Mouse (Mus musculus) heart, embryonic 10.5 days (tissue): ENCODE data around the gene Clec2l. TPM values are rescaled to one million over a fixed set of nuclear protein-coding genes. Genes with fewer than 3 reads are reported as not detected.

ENCODE experiments used
- DNase-seq: peaks from one replicate; pipeline ENCODE4 v3.0.0-alpha.2; 2017; ENCODE audit warnings: low spot score
- H3K27ac ChIP-seq: fragments of 300-500 bp; sonication (generic); 2 replicates; pipeline ENCODE4 v1.5.1; 2016; ENCODE audit warnings: mild to moderate bottlenecking
- H3K27me3 ChIP-seq: fragments of 300-500 bp; sonication (generic); 2 replicates; pipeline ENCODE4 v1.6.1; 2016; ENCODE audit warnings: mild to moderate bottlenecking; ENCODE audit not compliant: poor library complexity, insufficient read depth, severe bottlenecking
- H3K36me3 ChIP-seq: fragments of 300-500 bp; sonication (generic); 2 replicates; pipeline ENCODE4 v1.6.1; 2016; ENCODE audit warnings: mild to moderate bottlenecking, moderate library complexity
- H3K4me1 ChIP-seq: fragments of 300-500 bp; sonication (generic); 2 replicates; pipeline ENCODE4 v1.6.1; 2016; ENCODE audit warnings: mild to moderate bottlenecking
- H3K4me3 ChIP-seq: fragments of 300-500 bp; sonication (generic); 2 replicates; pipeline ENCODE4 v1.5.1; 2016; ENCODE audit warnings: mild to moderate bottlenecking, moderate library complexity
- H3K9me3 ChIP-seq: fragments of 300-500 bp; sonication (generic); 2 replicates; pipeline ENCODE4 v1.6.1; 2016; ENCODE audit warnings: mild to moderate bottlenecking, moderate library complexity
- WGBS: fragments of 180-500 bp; shearing (Covaris S2); methylation state at CpG from one replicate; pipeline ENCODE4 v1.1.7; 2016; 5-methylcytosine and 5-hydroxymethylcytosine counted together
- polyA plus RNA-seq: library from polyadenylated mRNA; unstranded; fragments of >200 nt; fragmentation: Nextera tagmentation; extraction: Ambion mirVana; gene quantifications from 2 replicates; pipeline ENCODE4 v1.2.1, GENCODE M21; 2016

Gene Clec2l
- polyA plus RNA-seq, 1 experiment from 2014 or later: 0.50 TPM

DNA sequence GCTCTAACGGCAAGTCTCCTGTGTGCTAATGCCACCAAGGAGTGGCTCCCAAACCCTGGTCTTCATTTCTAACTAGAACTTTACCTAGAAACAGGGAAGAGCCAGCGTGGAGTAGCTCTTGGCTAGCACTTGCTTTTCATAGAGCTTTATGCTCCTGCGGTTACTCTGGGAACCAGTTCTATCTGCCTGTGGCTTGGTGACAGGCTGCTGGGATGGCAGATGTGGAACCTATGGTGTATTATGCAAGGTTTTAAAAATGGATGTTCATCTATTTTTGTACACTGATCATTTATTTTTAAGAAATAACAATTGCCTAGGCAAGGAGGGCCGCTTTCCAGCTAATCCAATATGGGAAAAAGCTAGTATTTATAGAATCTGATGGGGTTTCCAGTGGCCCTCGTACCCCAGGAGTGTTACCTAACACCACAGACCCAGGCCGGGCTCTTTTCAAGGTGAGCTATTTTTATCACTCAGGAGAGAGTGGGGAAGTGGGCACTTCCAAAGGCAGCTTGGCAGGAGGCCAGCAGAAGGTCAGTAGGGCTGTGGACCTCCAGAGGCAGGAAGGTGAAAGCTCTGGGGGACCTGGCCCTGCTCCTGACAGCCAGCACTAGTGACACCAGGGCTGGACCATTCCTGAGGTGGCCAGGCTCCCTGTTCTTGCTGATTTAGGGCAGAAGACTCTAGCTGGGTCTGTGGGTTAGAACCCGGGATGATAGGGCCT, 41.6 kb downstream of the Clec2l start:
- H3K27me3 ChIP-seq: no peaks in the 10 kb centered on the region
- H3K9me3 ChIP-seq: no peaks in the 10 kb centered on the region
- H3K36me3 ChIP-seq: peaks cover 62% of the 10 kb centered on the region
- H3K27ac ChIP-seq: peak overlapping the region; percentile 78
- 68% methylated on average over 7 of the region's 7 CpGs for WGBS
- peaks cover 39% of the 10 kb centered on the region for H3K4me1 ChIP-seq
- no peak overlapping the region for H3K4me3 ChIP-seq
- peak; percentile 84 for DNase-seq

DNA sequence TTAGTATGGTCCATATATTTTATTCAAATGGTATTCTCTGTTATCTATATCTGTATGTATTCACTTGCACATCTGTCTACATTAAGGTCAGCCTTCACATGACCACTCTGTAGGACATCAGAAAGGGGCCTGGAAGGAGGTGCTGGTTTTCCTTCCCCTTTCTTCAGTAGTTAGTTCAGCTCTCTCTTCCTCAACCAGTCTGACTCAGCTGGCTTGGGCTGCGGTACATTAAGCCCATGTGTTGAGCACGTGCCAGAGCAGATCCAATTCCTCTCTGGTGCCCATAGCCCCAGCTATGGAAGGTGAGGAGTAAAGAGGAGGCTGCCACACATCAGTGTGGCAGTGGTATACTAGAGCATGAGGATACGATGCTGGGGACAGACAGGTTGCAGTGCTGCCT, 47.6 kb downstream of the Clec2l start:
- no peak overlapping the region for H3K4me3 ChIP-seq
- WGBS: 86% methylated on average over 3 of the region's 3 CpGs
- peaks cover 15% of the 10 kb centered on the region for H3K4me1 ChIP-seq
- H3K36me3 ChIP-seq: peaks cover 70% of the 10 kb centered on the region
- no peak overlapping the region for H3K27ac ChIP-seq
- H3K9me3 ChIP-seq: no peaks in the 10 kb centered on the region
- no peaks in the 10 kb centered on the region for H3K27me3 ChIP-seq
- DNase-seq: no peak

DNA sequence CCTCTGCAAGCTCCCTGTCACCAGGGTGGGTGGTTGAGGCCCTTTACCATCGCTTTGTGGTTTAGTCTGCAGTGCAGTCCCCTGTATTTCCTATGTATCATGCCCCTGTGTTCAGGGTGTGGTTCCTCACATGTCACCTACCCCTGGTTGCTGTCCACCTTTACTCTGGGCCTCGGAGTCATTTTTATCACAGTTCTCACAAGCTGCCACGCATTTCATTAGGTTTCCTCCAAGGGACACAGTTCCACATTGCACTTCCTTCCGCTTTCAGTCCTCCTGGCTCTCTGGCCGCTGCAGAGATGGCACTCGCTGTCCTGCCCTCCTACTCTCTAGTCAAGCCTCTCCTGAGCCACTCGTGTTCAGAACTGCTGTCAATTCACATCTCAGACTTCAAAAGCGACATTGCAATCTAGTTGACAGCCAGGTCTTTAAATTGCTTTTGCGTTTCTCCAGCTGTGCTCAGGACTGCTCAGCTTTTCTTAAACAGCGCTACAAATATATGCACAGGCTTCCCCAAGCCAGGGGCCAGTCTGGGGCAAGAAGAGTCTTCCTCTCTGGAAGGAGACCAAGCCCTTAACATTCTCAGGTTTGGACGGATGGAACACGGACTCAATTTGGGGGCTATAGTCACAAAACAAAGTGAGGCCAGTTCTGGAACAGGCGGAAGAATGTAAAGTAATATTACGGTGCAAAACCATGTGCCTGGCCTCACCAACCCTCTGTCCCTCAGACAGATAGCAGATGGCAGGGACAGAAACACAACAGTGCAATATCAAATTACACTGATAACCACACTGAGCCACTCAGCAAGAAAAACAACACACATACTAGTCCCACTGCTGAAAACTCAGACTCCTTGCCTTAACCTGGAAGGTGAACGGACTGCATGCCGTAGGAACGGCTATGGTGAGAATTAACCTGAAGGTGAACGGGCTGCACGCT, 51.4 kb downstream of the Clec2l start:
- H3K4me1 ChIP-seq: peaks cover 15% of the 10 kb centered on the region
- no peaks in the 10 kb centered on the region for H3K27me3 ChIP-seq
- H3K4me3 ChIP-seq: no peak overlapping the region
- DNase-seq: no peak
- 0 out of 2 replicates have a peak overlapping the region, but pooled peaks have one; percentile 6 for H3K27ac ChIP-seq
- 65% methylated on average over 19 of the region's 19 CpGs for WGBS
- peaks cover 85% of the 10 kb centered on the region for H3K36me3 ChIP-seq
- H3K9me3 ChIP-seq: no peaks in the 10 kb centered on the region

DNA sequence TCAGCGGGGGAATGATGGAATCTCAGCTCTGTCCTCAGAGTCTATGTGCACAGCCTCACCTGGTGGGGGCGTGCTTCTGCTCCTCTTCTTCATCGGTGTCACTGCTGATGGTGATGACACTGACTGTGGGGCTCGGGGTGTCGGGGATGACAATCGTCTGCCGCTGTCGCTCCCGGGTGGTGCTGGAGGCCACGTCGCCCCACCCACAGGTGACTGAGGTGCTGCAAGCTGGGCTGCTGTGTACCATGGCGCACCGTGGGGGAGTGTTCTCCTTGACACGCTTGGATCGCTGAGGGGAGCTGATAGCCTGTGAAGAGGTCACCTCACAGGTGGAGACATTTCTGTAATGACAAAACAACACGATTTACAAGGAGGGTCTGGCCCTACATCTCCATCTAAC, 53.0 kb downstream of the Clec2l start:
- Histone ChIP-seq H3K9me3 (no peaks in the 10 kb centered on the region), H3K36me3 (peaks cover 85% of the 10 kb centered on the region), H3K27ac (no peak overlapping the region), H3K27me3 (no peaks in the 10 kb centered on the region), H3K4me3 (no peak overlapping the region), H3K4me1 (peaks cover 15% of the 10 kb centered on the region)
- 87% methylated on average over 16 of the region's 16 CpGs for WGBS
- no peak for DNase-seq

DNA sequence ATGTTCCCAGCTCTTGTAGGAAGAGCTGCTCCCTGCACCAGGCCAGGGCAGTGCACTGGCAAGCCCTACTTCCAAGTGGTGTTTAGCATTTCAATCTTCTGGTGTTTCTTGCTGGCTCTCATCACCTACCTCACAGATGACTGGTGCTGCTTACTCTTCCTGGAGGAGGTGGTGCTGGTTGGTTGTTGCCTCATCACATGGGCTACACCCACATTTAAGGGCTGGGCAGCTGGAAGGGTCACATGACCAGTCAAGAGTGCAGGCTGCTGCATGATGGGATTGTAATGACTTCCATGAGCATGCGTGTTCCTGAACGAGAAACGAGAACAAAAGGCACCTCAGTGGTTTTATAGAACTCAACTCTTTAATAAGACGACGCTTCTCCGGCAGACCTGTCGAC, 55.8 kb downstream of the Clec2l start:
- no peak overlapping the region for H3K4me3 ChIP-seq
- 92% methylated on average over 7 of the region's 7 CpGs for WGBS
- no peaks in the 10 kb centered on the region for H3K9me3 ChIP-seq
- H3K36me3 ChIP-seq: peaks cover 78% of the 10 kb centered on the region
- no peak overlapping the region for H3K27ac ChIP-seq
- H3K4me1 ChIP-seq: peaks cover 15% of the 10 kb centered on the region
- H3K27me3 ChIP-seq: no peaks in the 10 kb centered on the region
- no peak for DNase-seq

DNA sequence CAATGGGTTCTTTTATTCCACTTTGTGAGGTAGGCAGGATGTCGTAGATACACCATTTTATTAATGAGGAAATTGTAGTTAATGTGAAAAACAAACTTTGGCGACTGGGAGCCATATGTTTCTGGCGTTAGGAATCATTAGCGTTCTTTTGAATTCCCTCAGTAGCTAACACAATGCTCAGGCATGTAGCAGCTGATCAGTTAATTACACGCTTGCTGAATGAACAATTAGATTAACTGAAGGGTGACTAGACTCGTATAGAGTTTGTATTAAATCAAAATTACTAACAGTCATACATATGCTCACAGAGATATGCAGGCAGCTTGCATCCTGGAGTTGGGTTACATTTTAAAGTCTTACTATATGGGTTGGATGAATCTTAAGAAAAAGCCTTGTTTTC, 56.4 kb downstream of the Clec2l start:
- WGBS: 92% methylated on average over 6 of the region's 6 CpGs
- no peak for DNase-seq
- Histone ChIP-seq H3K4me3 (no peak overlapping the region), H3K4me1 (peaks cover 10% of the 10 kb centered on the region), H3K9me3 (no peaks in the 10 kb centered on the region), H3K27me3 (no peaks in the 10 kb centered on the region), H3K27ac (no peak overlapping the region), H3K36me3 (peaks cover 73% of the 10 kb centered on the region)

DNA sequence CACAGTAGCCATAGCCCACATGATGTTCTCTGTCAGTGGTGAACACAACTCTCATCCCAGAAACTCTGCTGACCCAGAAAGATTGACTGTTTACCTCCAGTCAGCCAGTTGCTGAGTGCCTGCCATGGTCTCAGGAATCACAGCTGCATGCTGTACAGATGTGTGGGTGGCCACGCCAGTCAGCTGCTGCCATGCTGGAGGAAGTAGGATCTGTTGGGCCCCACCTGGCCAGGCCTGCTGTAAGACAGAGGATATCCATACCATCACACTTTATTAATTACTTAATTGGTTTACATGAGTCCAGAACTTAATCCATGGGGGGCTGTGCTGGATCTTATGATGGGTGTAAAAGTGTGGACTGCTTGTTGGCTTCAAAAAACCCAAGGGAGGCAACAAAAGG, 58.5 kb downstream of the Clec2l start:
- 85% methylated on average over 1 of the region's 1 CpGs for WGBS
- H3K36me3 ChIP-seq: peaks cover 57% of the 10 kb centered on the region

DNA sequence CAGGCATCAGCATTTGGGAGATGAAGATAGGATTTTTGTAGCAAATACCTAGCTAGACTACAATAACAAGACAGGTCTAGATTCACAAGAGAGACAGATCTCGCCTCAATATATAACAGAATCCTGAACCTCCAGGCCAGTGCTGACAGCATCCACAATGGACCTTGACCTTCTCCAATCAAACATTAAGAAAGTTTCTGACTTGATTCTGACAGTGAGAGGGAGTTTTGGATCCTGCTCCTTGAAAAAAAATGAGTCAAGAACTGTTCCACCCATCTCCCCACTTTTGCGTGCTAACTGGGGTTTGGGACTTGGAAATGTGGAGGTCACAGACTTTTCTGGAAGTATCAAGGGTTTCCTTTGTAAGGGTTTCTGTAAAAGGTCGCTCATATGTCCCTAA, 62.6 kb downstream of the Clec2l start:
- Histone ChIP-seq H3K4me1 (0 out of 2 replicates have a peak, but pooled peaks cover 6% of the 10 kb centered on the region), H3K9me3 (no peaks in the 10 kb centered on the region), H3K27ac (no peak overlapping the region), H3K4me3 (no peak overlapping the region), H3K27me3 (no peaks in the 10 kb centered on the region), H3K36me3 (peaks cover 42% of the 10 kb centered on the region)
- WGBS: 95% methylated on average over 3 of the region's 3 CpGs
- DNase-seq: no peak

More for the DNA sequence above, 58.5 kb downstream of the Clec2l start:
- Histone ChIP-seq H3K27ac (no peak overlapping the region), H3K4me1 (no peaks in the 10 kb centered on the region), H3K9me3 (no peaks in the 10 kb centered on the region), H3K27me3 (no peaks in the 10 kb centered on the region), H3K4me3 (no peak overlapping the region)
- DNase-seq: no peak

Other genes with a start within 250 kb of the Clec2l start
- gene Ubn2, start 229.1 kb upstream of the Clec2l start, polyA plus RNA-seq: 8.8 and 12.5 TPM in 2 replicates
- 138 and 187 TPM in 2 replicates for gene Fmc1, start 129.6 kb upstream of the Clec2l start, polyA plus RNA-seq
- gene Luc7l2, start 111.7 kb upstream of the Clec2l start, polyA plus RNA-seq: 32.8 and 33.5 TPM in 2 replicates
- gene Klrg2, start 25.8 kb upstream of the Clec2l start, polyA plus RNA-seq: 0.10 TPM in 1 of 2 replicates, not detected in the other
- gene Tbxas1, start 212.3 kb downstream of the Clec2l start, polyA plus RNA-seq: 1.4 and 1.5 TPM in 2 replicates
- gene Hipk2, start 213.1 kb downstream of the Clec2l start, polyA plus RNA-seq: 15.9 and 20.1 TPM in 2 replicates